Mouse (Mus musculus) central nervous system, embryonic 18 days (tissue): ENCODE data around the gene Faxc. TPM values are rescaled to one million over a fixed set of nuclear protein-coding genes. Genes with fewer than 3 reads are reported as not detected.

Experiments
- polyA plus RNA-seq: library from polyadenylated mRNA; depleted of rRNA; stranded (reverse); fragments of >200 nt; gene quantifications from 2 replicates; pipeline ENCODE4 v1.2.3, GENCODE M21; 2012; rRNA removed

Faxc gene
- polyA plus RNA-seq, result 36.9 and 39.5 TPM in 2 replicates

GRCm38 (mm10) chr4:21930971-21931771, at the start of gene Faxc:
Gene Faxc (plus strand): TSS chr4:21931329.

Other genes with a start within 250 kb of the Faxc start
- 0.54 and 0.74 TPM in 2 replicates for gene Prdm13, start 245.4 kb upstream of the Faxc start, polyA plus RNA-seq
- gene Ccnc, start 203.6 kb upstream of the Faxc start, polyA plus RNA-seq, result 33.5 and 36.2 TPM in 2 replicates
- 10.7 and 11.5 TPM in 2 replicates for gene Usp45, start 164.2 kb upstream of the Faxc start, polyA plus RNA-seq
- gene Tstd3, start 164.1 kb upstream of the Faxc start, polyA plus RNA-seq, result 10.9 and 12.4 TPM in 2 replicates
- gene Pnisr, start 83.7 kb upstream of the Faxc start, polyA plus RNA-seq, result 224 and 233 TPM in 2 replicates
- gene Coq3, start 51.7 kb upstream of the Faxc start, polyA plus RNA-seq, result 9.8 and 10.3 TPM in 2 replicates